Mouse (Mus musculus) megakaryocyte, embryonic 14.5 days (primary cell): ENCODE data around the gene Ldlr. TPM values are rescaled to one million over a fixed set of nuclear protein-coding genes. Genes with fewer than 3 reads are reported as not detected.

Source experiments
- H3K27me3 ChIP-seq: replicated peaks from 2 replicates; pipeline ENCODE3; 2012; ENCODE audit warnings: inconsistent platforms
- H3K36me3 ChIP-seq: replicated peaks from 2 replicates; pipeline ENCODE3; 2012; ENCODE audit warnings: low read length, inconsistent platforms, mixed read lengths
- H3K4me1 ChIP-seq: 2 replicates; pipeline ENCODE4 v1.6.1; 2012; ENCODE audit warnings: inconsistent platforms
- H3K4me3 ChIP-seq: replicated peaks from 2 replicates; pipeline ENCODE3; 2012; ENCODE audit warnings: moderate library complexity, mild to moderate bottlenecking, inconsistent platforms
- H3K9me3 ChIP-seq: 2 replicates; pipeline ENCODE4 v1.6.1; 2012; ENCODE audit warnings: inconsistent platforms
- FLI1 ChIP-seq: IDR thresholded peaks from 2 replicates; pipeline ENCODE4 v1.6.1; 2012; ENCODE audit warnings: low read length, inconsistent platforms, mixed read lengths
- GATA1 ChIP-seq: IDR thresholded peaks from 3 replicates; pipeline ENCODE4 v1.6.1; 2012; ENCODE audit warnings: mixed read lengths, low read length, inconsistent platforms, borderline replicate concordance
- polyA plus RNA-seq: library from polyadenylated mRNA; stranded (reverse); fragments of >175 nt; gene quantifications from 2 replicates; pipeline ENCODE4 v1.2.3, GENCODE M21; 2012; ENCODE audit warnings: low replicate concordance; ENCODE audit not compliant: insufficient read depth

Gene Ldlr
- polyA plus RNA-seq, 1 experiment = 26.9 TPM

- Histone ChIP-seq H3K4me3 (peak overlapping the region; percentile 5), H3K9me3 (no peaks in the 10 kb centered on the region), H3K4me1 (peaks cover 31% of the 10 kb centered on the region), H3K27me3 (no peaks in the 10 kb centered on the region), H3K36me3 (peaks cover 97% of the 10 kb centered on the region)
- TF ChIP-seq FLI1 (no peak), GATA1 (no peak)
Measured at GRCm38 (mm10) chr9:21737188-21737587, 13.9 kb downstream of the Ldlr start.

- Histone ChIP-seq H3K9me3 (no peaks in the 10 kb centered on the region), H3K4me1 (peaks cover 22% of the 10 kb centered on the region), H3K36me3 (peaks cover 93% of the 10 kb centered on the region), H3K4me3 (no peak overlapping the region), H3K27me3 (no peaks in the 10 kb centered on the region)
- TF ChIP-seq FLI1 (no peak), GATA1 (no peak)
Measured at GRCm38 (mm10) chr9:21738776-21739175, 15.5 kb downstream of the Ldlr start.

- H3K36me3 ChIP-seq = peaks cover 93% of the 10 kb centered on the region
- TF ChIP-seq GATA1 = no peak
- TF ChIP-seq FLI1 = no peak
- H3K4me1 ChIP-seq = peaks cover 25% of the 10 kb centered on the region
- H3K9me3 ChIP-seq = no peaks in the 10 kb centered on the region
- no peaks in the 10 kb centered on the region for H3K27me3 ChIP-seq
- no peak overlapping the region for H3K4me3 ChIP-seq
Measured at GRCm38 (mm10) chr9:21740427-21740826, 17.1 kb downstream of the Ldlr start.

GRCm38 (mm10) chr9:21741514-21741913, 18.2 kb downstream of the Ldlr start:
- no peak for TF ChIP-seq GATA1
- no peak for TF ChIP-seq FLI1
- peaks cover 94% of the 10 kb centered on the region for H3K36me3 ChIP-seq
- H3K4me3 ChIP-seq = no peak overlapping the region

GRCm38 (mm10) chr9:21747238-21747774, 24.0 kb downstream of the Ldlr start:
- TF ChIP-seq GATA1 = no peak
- Histone ChIP-seq H3K9me3 (no peaks in the 10 kb centered on the region), H3K36me3 (peaks cover 93% of the 10 kb centered on the region), H3K4me1 (peaks cover 66% of the 10 kb centered on the region), H3K4me3 (no peak overlapping the region), H3K27me3 (no peaks in the 10 kb centered on the region)

More at GRCm38 (mm10) chr9:21741514-21741913, 18.2 kb downstream of the Ldlr start:
- no peaks in the 10 kb centered on the region for H3K27me3 ChIP-seq
- H3K4me1 ChIP-seq = peaks cover 35% of the 10 kb centered on the region
- H3K9me3 ChIP-seq = no peaks in the 10 kb centered on the region

- H3K27me3 ChIP-seq = no peaks in the 10 kb centered on the region
- no peaks in the 10 kb centered on the region for H3K9me3 ChIP-seq
- no peak overlapping the region for H3K4me3 ChIP-seq
- H3K4me1 ChIP-seq = peaks cover 73% of the 10 kb centered on the region
- TF ChIP-seq GATA1 (no peak), FLI1 (no peak)
- peaks cover 90% of the 10 kb centered on the region for H3K36me3 ChIP-seq
Measured at GRCm38 (mm10) chr9:21748033-21748432, 24.8 kb downstream of the Ldlr start.

- Histone ChIP-seq H3K36me3 (peaks cover 91% of the 10 kb centered on the region), H3K4me3 (no peak overlapping the region), H3K9me3 (no peaks in the 10 kb centered on the region), H3K4me1 (peaks cover 75% of the 10 kb centered on the region), H3K27me3 (no peaks in the 10 kb centered on the region)
- no peak for TF ChIP-seq FLI1
- no peak for TF ChIP-seq GATA1
Measured at GRCm38 (mm10) chr9:21748491-21748890, 25.2 kb downstream of the Ldlr start.

GRCm38 (mm10) chr9:21749382-21750118, 26.3 kb downstream of the Ldlr start:
- TF ChIP-seq GATA1 (no peak), FLI1 (no peak)

GRCm38 (mm10) chr9:21750370-21750769, 27.1 kb downstream of the Ldlr start:
- Histone ChIP-seq H3K36me3 (peaks cover 88% of the 10 kb centered on the region), H3K4me1 (peaks cover 73% of the 10 kb centered on the region), H3K27me3 (no peaks in the 10 kb centered on the region), H3K9me3 (no peaks in the 10 kb centered on the region), H3K4me3 (no peak overlapping the region)
- TF ChIP-seq FLI1 = no peak
- no peak for TF ChIP-seq GATA1

More at GRCm38 (mm10) chr9:21749382-21750118, 26.3 kb downstream of the Ldlr start:
- Histone ChIP-seq H3K27me3 (no peaks in the 10 kb centered on the region), H3K4me1 (peaks cover 75% of the 10 kb centered on the region), H3K9me3 (no peaks in the 10 kb centered on the region), H3K36me3 (peaks cover 91% of the 10 kb centered on the region), H3K4me3 (no peak overlapping the region)

GRCm38 (mm10) chr9:21751347-21751746, 28.1 kb downstream of the Ldlr start:
- no peak for TF ChIP-seq FLI1
- no peak for TF ChIP-seq GATA1
- Histone ChIP-seq H3K4me3 (no peak overlapping the region), H3K4me1 (peaks cover 63% of the 10 kb centered on the region), H3K27me3 (no peaks in the 10 kb centered on the region), H3K9me3 (no peaks in the 10 kb centered on the region), H3K36me3 (peaks cover 84% of the 10 kb centered on the region)

- peaks cover 84% of the 10 kb centered on the region for H3K36me3 ChIP-seq
Measured at GRCm38 (mm10) chr9:21752252-21752792, 29.0 kb downstream of the Ldlr start.

More at GRCm38 (mm10) chr9:21752252-21752792, 29.0 kb downstream of the Ldlr start:
- Histone ChIP-seq H3K9me3 (no peaks in the 10 kb centered on the region), H3K4me1 (peaks cover 58% of the 10 kb centered on the region), H3K4me3 (no peak overlapping the region), H3K27me3 (no peaks in the 10 kb centered on the region)
- TF ChIP-seq FLI1 (no peak), GATA1 (no peak)
